Comparison of ENCODE assay signal across 10 mouse cellular contexts in genomic region chr10:89395321-89395720, GRCm38 (mm10). TPM values are rescaled to one million over a fixed set of nuclear protein-coding genes. Genes with fewer than 3 reads are reported as not detected.
DNase-seq lines count a peak whose midpoint lies in the region; ATAC-seq lines count a peak whose summit lies in the region.
"Had no signal": no experiment of that assay in that cellular context is flagged by ENCODE, and none has a peak within 500 bp of the region (broad histone marks: within the 10 kb centered on the region; RNA-seq: fewer than 3 reads in every experiment).

No protein-coding gene starts in this region.

- peak overlapping the region; percentile 29 for H3K4me2 ChIP-seq in kidney, embryonic 15.5 days
- no peak overlapping the region; the same call in 1 of the 2 replicates for H3K4me2 ChIP-seq in kidney, embryonic 14.5 days (replicated peaks; ENCODE audit: low read depth, low read length)
- H3K4me2 ChIP-seq in embryonic facial prominence, embryonic 12.5 days (replicated peaks): peak overlapping the region; percentile 27; the same call in 1 of the 2 replicates
- peak overlapping the region; percentile 39; the same call in 1 of the 2 replicates for H3K4me2 ChIP-seq in liver, embryonic 15.5 days
- H3K4me2 ChIP-seq: stomach, embryonic 15.5 days had no signal

- no peak overlapping the region for H3K9ac ChIP-seq in kidney, embryonic 15.5 days
- H3K9ac ChIP-seq in kidney, embryonic 14.5 days (ENCODE audit: low read depth, low read length): no peak overlapping the region
- no peak overlapping the region for H3K9ac ChIP-seq in embryonic facial prominence, embryonic 12.5 days
- no peak overlapping the region for H3K9ac ChIP-seq in liver, embryonic 15.5 days
- H3K9ac ChIP-seq: stomach, embryonic 15.5 days had no signal

- no peaks in the 10 kb centered on the region for H3K36me3 ChIP-seq in kidney, embryonic 15.5 days
- no peaks in the 10 kb centered on the region for H3K36me3 ChIP-seq in kidney, embryonic 14.5 days (ENCODE audit: control insufficient read depth, insufficient read depth, low read length)
- H3K36me3 ChIP-seq in embryonic facial prominence, embryonic 12.5 days: no peaks in the 10 kb centered on the region
- no peaks in the 10 kb centered on the region for H3K36me3 ChIP-seq in liver, embryonic 15.5 days (replicated peaks)
- H3K36me3 ChIP-seq: stomach, embryonic 15.5 days had no signal

- H3K27ac ChIP-seq in kidney, embryonic 15.5 days: no peak overlapping the region
- H3K27ac ChIP-seq in kidney, embryonic 14.5 days (ENCODE audit: low read depth, low read length): no peak overlapping the region
- H3K27ac ChIP-seq in embryonic facial prominence, embryonic 12.5 days: no peak overlapping the region
- no peak overlapping the region for H3K27ac ChIP-seq in liver, embryonic 15.5 days (replicated peaks)
- H3K27ac ChIP-seq: stomach, embryonic 15.5 days had no signal

- 33% methylated on average over 7 of the region's 7 CpGs for WGBS in kidney, embryonic 15.5 days
- WGBS in kidney, embryonic 14.5 days: 35% methylated on average over 7 of the region's 7 CpGs
- 39% methylated on average over 7 of the region's 7 CpGs for WGBS in embryonic facial prominence, embryonic 12.5 days
- WGBS in liver, embryonic 15.5 days (ENCODE audit: insufficient replicate concordance): 36% methylated on average over 7 of the region's 7 CpGs

- ATAC-seq in kidney, embryonic 15.5 days (replicated peaks; ENCODE audit: low FRiP score): peak; percentile 77
- ATAC-seq in kidney, embryonic 14.5 days (ENCODE audit: low FRiP score, low TSS enrichment): no peak; the same call in 1 of the 2 replicates
- no peak for ATAC-seq in embryonic facial prominence, embryonic 12.5 days (ENCODE audit: insufficient number of reproducible peaks, insufficient read depth, low FRiP score, low TSS enrichment)
- peak; percentile 38 for ATAC-seq in granulocyte monocyte progenitor cell, adult 5-6 weeks (replicated peaks; ENCODE audit: poor library complexity, severe bottlenecking)
- ATAC-seq in liver, embryonic 15.5 days (ENCODE audit: insufficient read depth): no peak

- no peaks in the 10 kb centered on the region for H3K27me3 ChIP-seq in kidney, embryonic 15.5 days
- no peaks in the 10 kb centered on the region for H3K27me3 ChIP-seq in kidney, embryonic 14.5 days (ENCODE audit: control insufficient read depth, insufficient read depth, low read length)
- no peaks in the 10 kb centered on the region for H3K27me3 ChIP-seq in embryonic facial prominence, embryonic 12.5 days
- H3K27me3 ChIP-seq in liver, embryonic 15.5 days: no peaks in the 10 kb centered on the region
- H3K27me3 ChIP-seq: stomach, embryonic 15.5 days had no signal

- H3K4me1 ChIP-seq in kidney, embryonic 15.5 days: peaks cover 5% of the 10 kb centered on the region; the same call in 1 of the 2 replicates
- H3K4me1 ChIP-seq in kidney, embryonic 14.5 days (ENCODE audit: control insufficient read depth, insufficient read depth, low read length): no peaks in the 10 kb centered on the region
- H3K4me1 ChIP-seq in embryonic facial prominence, embryonic 12.5 days: peaks cover 5% of the 10 kb centered on the region; the same call in 1 of the 2 replicates
- H3K4me1 ChIP-seq in liver, embryonic 15.5 days (replicated peaks): no peaks in the 10 kb centered on the region; the same call in 1 of the 2 replicates
- H3K4me1 ChIP-seq: stomach, embryonic 15.5 days had no signal

- no peaks in the 10 kb centered on the region for H3K9me3 ChIP-seq in kidney, embryonic 15.5 days (replicated peaks)
- H3K9me3 ChIP-seq in kidney, embryonic 14.5 days (ENCODE audit: control insufficient read depth, low read length): no peaks in the 10 kb centered on the region
- no peaks in the 10 kb centered on the region for H3K9me3 ChIP-seq in embryonic facial prominence, embryonic 12.5 days
- H3K9me3 ChIP-seq in liver, embryonic 15.5 days (replicated peaks): no peaks in the 10 kb centered on the region
- H3K9me3 ChIP-seq: stomach, embryonic 15.5 days had no signal

- no peak for DNase-seq in right cerebral cortex, postnatal 36 days (ENCODE audit: low spot score in 2 of 2)
- no peak for DNase-seq in cerebellum, adult 11 months
- DNase-seq in layer of hippocampus, adult 9-10 months (ENCODE audit: low spot score): no peak

- H3K4me3 ChIP-seq in kidney, embryonic 15.5 days (replicated peaks): no peak overlapping the region
- no peak overlapping the region for H3K4me3 ChIP-seq in kidney, embryonic 14.5 days (ENCODE audit: low read length)
- no peak overlapping the region for H3K4me3 ChIP-seq in embryonic facial prominence, embryonic 12.5 days
- no peak overlapping the region for H3K4me3 ChIP-seq in liver, embryonic 15.5 days (replicated peaks)
- H3K4me3 ChIP-seq: stomach, embryonic 15.5 days had no signal

RNA-seq across cellular contexts. Expression of gene Gas2l3, which starts 48.4 kb away (rescaled TPM):
- 18.9 and 19.6 TPM in 2 replicates for polyA plus RNA-seq in kidney, embryonic 15.5 days (2015; fragmentation: Nextera tagmentation; extraction: Ambion mirVana)
- 11.9 and 22.3 TPM in 2 replicates for polyA plus RNA-seq in kidney, embryonic 14.5 days (2014; fragmentation: Nextera tagmentation; extraction: Ambion mirVana)
- polyA plus RNA-seq in embryonic facial prominence, embryonic 12.5 days (2016; fragmentation: Nextera tagmentation; extraction: Ambion mirVana): 15.3 and 17.0 TPM in 2 replicates
- 13.0 and 17.0 TPM in 2 replicates for total RNA-seq in granulocyte monocyte progenitor cell, adult 5-6 weeks (2014; fragmentation: Nextera tagmentation)
- 29.4 and 30.9 TPM in 2 replicates for total RNA-seq in granulocyte monocyte progenitor cell, adult 5-6 weeks (2017)
- polyA plus RNA-seq in liver, embryonic 15.5 days (2015; fragmentation: Nextera tagmentation; extraction: Ambion mirVana): 5.2 TPM in 2 replicates

RNA-seq across cellular contexts. Expression of gene Ano4, which starts 50.8 kb away (rescaled TPM):
- polyA plus RNA-seq in kidney, embryonic 15.5 days (2015; fragmentation: Nextera tagmentation; extraction: Ambion mirVana): 4.9 and 5.4 TPM in 2 replicates
- polyA plus RNA-seq in kidney, embryonic 14.5 days (2014; fragmentation: Nextera tagmentation; extraction: Ambion mirVana): 5.4 and 6.9 TPM in 2 replicates
- polyA plus RNA-seq in embryonic facial prominence, embryonic 12.5 days (2016; fragmentation: Nextera tagmentation; extraction: Ambion mirVana): 1.5 and 2.2 TPM in 2 replicates
- not detected in 2 replicates for total RNA-seq in granulocyte monocyte progenitor cell, adult 5-6 weeks (2014; fragmentation: Nextera tagmentation)
- 1.4 TPM in 1 of 2 replicates, not detected in the other for total RNA-seq in granulocyte monocyte progenitor cell, adult 5-6 weeks (2017)
- polyA plus RNA-seq in liver, embryonic 15.5 days (2015; fragmentation: Nextera tagmentation; extraction: Ambion mirVana): 0.08 TPM in 1 of 2 replicates, not detected in the other
- total RNA-seq: MEL had no signal

Comparison
In these comparisons a context has a peak if more than half of its experiments do, and no peak if none do; other contexts are left out.
1. ATAC-seq: peak in kidney, embryonic 15.5 days (single experiment) and granulocyte monocyte progenitor cell, adult 5-6 weeks (single experiment); none in kidney, embryonic 14.5 days (single experiment), embryonic facial prominence, embryonic 12.5 days (single experiment) and liver, embryonic 15.5 days (single experiment).